Mouse (Mus musculus) heart, embryonic 13.5 days (tissue): ENCODE results near the gene Gfod2. TPM values are rescaled to one million over a fixed set of nuclear protein-coding genes. Genes with fewer than 3 reads are reported as not detected.

Experiments used
- ATAC-seq: fragments of 200-750 bp; cut with Nextera tagmentation; 2 replicates; pipeline ENCODE4 v1.8.0; 2017; ENCODE audit warnings: moderate TSS enrichment; ENCODE audit not compliant: insufficient number of reproducible peaks, low FRiP score, low TSS enrichment; ENCODE audit errors: extremely low read depth
- H3K27ac ChIP-seq: fragments of 300-500 bp; sonication (generic); replicated peaks from 2 replicates; pipeline ENCODE4 v1.5.1; 2015; ENCODE audit warnings: moderate library complexity, mild to moderate bottlenecking, inconsistent platforms
- H3K27me3 ChIP-seq: fragments of 300-500 bp; sonication (generic); replicated peaks from 2 replicates; pipeline ENCODE4 v1.6.1; 2015; ENCODE audit warnings: mild to moderate bottlenecking, inconsistent platforms
- H3K36me3 ChIP-seq: fragments of 300-500 bp; sonication (generic); 2 replicates; pipeline ENCODE4 v1.6.1; 2015; ENCODE audit warnings: mild to moderate bottlenecking, inconsistent platforms
- H3K4me1 ChIP-seq: fragments of 300-500 bp; sonication (generic); 2 replicates; pipeline ENCODE4 v1.6.1; 2015; ENCODE audit warnings: inconsistent platforms
- H3K4me2 ChIP-seq: fragments of 300-500 bp; sonication (generic); 2 replicates; pipeline ENCODE4 v1.6.1; 2015; ENCODE audit warnings: inconsistent platforms, mild to moderate bottlenecking, moderate library complexity
- H3K4me3 ChIP-seq: fragments of 300-500 bp; sonication (generic); 2 replicates; pipeline ENCODE4 v1.5.1; 2015; ENCODE audit warnings: moderate library complexity, mild to moderate bottlenecking, inconsistent platforms
- H3K9ac ChIP-seq: fragments of 300-500 bp; sonication (generic); 2 replicates; pipeline ENCODE4 v1.6.1; 2015; ENCODE audit warnings: inconsistent platforms, mild to moderate bottlenecking, moderate library complexity
- H3K9me3 ChIP-seq: fragments of 300-500 bp; sonication (generic); 2 replicates; pipeline ENCODE4 v1.6.1; 2016; ENCODE audit warnings: inconsistent platforms
- WGBS: fragments of 180-500 bp; shearing (Covaris S2); methylation state at CpG from one replicate; pipeline ENCODE4 v1.1.7; 2015; ENCODE audit warnings: mixed read lengths; 5-methylcytosine and 5-hydroxymethylcytosine counted together
- polyA plus RNA-seq: library from polyadenylated mRNA; unstranded; fragments of >200 nt; fragmentation: Nextera tagmentation; extraction: Ambion mirVana; gene quantifications from 2 replicates; pipeline ENCODE4 v1.2.1, GENCODE M21; 2015

Gene Gfod2
- polyA plus RNA-seq, 1 experiment from 2014 or later: 12.1 TPM

DNA sequence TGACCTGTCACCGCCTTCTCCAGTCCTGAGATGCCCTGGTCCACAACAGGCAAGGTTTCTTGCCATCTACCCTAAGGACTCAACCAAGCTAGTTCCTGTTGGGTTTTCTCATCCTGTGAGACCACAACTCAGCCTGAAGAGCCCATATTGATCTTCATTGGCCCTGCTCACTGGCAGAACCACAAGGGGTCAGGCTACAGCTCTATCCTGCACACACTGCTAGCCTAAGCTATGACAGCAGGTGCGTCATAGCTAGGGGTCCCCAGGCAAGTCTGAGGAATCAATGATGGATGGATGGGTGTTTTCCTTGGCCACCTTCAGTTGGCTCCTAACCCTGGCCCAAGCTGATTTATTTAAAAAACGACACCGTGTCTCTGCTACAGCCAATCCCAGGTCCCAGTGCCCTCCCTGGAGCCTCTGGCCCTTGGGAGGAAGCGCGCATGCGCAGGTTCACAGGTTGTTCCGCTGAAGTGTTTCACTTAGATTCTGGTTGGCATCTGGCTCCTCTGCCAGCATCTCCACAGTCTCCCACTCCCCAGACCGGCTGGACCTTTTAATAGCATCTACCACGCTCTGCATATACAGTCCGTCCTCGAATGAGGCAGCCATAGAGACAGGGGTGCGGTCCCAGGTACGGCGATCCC, 42.0 kb downstream of the Gfod2 start:
- Histone ChIP-seq H3K4me2 (no peak overlapping the region), H3K4me3 (no peak overlapping the region), H3K4me1 (no peaks in the 10 kb centered on the region), H3K9ac (no peak overlapping the region), H3K27ac (no peak overlapping the region), H3K9me3 (no peaks in the 10 kb centered on the region), H3K36me3 (peaks cover 11% of the 10 kb centered on the region), H3K27me3 (no peaks in the 10 kb centered on the region)
- ATAC-seq: no peak
- WGBS: 85% methylated on average over 15 of the region's 15 CpGs

DNA sequence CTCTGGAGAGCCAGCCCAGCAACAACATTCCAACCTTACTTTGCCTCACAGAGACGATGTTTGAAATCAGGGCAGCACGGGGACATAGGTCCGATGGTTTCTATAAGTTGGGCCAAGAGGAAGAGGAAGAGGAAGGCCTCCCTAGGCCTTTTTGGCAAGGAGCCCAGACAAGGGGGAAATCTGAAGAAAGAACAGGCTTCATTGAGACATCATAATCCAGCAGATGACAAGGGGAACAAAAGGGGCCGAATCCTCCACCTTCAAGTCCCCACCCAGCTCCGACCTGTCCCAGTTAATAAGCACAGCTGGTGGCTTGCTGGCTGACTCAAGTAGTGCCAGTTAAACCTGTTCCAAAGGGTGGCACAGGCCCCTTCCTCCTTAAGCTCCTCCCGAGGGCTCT, 43.4 kb downstream of the Gfod2 start:
- H3K36me3 ChIP-seq: peaks cover 11% of the 10 kb centered on the region
- no peaks in the 10 kb centered on the region for H3K4me1 ChIP-seq
- ATAC-seq: no peak
- H3K9me3 ChIP-seq: no peaks in the 10 kb centered on the region
- 63% methylated on average over 6 of the region's 6 CpGs for WGBS
- no peak overlapping the region for H3K4me3 ChIP-seq
- no peak overlapping the region for H3K9ac ChIP-seq
- H3K4me2 ChIP-seq: no peak overlapping the region
- H3K27me3 ChIP-seq: no peaks in the 10 kb centered on the region
- H3K27ac ChIP-seq: peak overlapping the region; percentile 57

DNA sequence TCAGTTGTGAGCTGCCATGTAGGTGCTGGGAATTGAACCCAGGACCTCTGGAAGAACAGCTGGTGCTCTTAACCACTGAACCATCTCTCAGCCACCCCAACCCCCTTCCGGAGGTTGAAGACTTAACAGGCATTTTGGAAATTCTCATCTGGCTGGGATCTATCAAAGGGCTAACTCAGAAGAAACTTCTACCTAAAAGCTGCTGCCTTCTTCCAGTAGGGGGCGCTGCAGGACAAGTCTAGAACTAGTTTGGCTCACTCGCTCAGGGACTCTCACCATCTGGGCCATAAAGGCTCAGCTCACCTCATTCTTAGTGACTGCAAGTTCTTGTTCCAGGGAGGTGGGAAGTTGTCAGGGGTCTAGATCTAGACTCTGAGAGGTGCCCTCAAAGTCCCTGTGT, 44.3 kb downstream of the Gfod2 start:
- 6% methylated on average over 3 of the region's 3 CpGs for WGBS

DNA sequence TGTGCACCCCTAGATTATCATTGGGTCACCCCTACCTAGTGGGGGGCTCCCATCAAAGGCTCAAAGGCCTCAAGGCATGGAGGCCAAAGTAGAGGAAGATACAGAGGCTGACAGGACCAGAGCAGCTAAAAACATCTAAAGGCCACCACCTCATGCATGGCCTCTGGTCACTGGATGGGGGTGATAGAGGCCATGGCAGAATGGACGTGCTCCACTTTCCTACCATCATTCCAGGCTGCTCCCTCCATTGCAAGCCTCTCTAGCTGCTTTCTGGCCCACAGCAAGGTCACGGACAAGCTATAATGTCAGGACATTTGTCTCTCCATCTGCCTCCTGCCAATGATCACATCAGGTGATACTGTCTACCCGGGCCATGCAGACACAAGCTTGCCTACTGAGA, 46.2 kb downstream of the Gfod2 start:
- H3K9me3 ChIP-seq: no peaks in the 10 kb centered on the region
- 84% methylated on average over 3 of the region's 3 CpGs for WGBS
- H3K4me2 ChIP-seq: no peak overlapping the region
- H3K4me3 ChIP-seq: no peak overlapping the region
- peaks cover 10% of the 10 kb centered on the region for H3K36me3 ChIP-seq
- ATAC-seq: no peak
- no peaks in the 10 kb centered on the region for H3K27me3 ChIP-seq
- H3K9ac ChIP-seq: no peak overlapping the region
- H3K4me1 ChIP-seq: peaks cover 4% of the 10 kb centered on the region
- no peak overlapping the region for H3K27ac ChIP-seq

More for the DNA sequence above, 44.3 kb downstream of the Gfod2 start:
- no peaks in the 10 kb centered on the region for H3K9me3 ChIP-seq
- H3K4me2 ChIP-seq: no peak overlapping the region
- H3K4me3 ChIP-seq: no peak overlapping the region
- no peaks in the 10 kb centered on the region for H3K4me1 ChIP-seq
- H3K27ac ChIP-seq: no peak overlapping the region
- ATAC-seq: peak; percentile 43; the same call in 1 of the 2 replicates
- H3K36me3 ChIP-seq: peaks cover 11% of the 10 kb centered on the region
- no peaks in the 10 kb centered on the region for H3K27me3 ChIP-seq
- H3K9ac ChIP-seq: no peak overlapping the region

DNA sequence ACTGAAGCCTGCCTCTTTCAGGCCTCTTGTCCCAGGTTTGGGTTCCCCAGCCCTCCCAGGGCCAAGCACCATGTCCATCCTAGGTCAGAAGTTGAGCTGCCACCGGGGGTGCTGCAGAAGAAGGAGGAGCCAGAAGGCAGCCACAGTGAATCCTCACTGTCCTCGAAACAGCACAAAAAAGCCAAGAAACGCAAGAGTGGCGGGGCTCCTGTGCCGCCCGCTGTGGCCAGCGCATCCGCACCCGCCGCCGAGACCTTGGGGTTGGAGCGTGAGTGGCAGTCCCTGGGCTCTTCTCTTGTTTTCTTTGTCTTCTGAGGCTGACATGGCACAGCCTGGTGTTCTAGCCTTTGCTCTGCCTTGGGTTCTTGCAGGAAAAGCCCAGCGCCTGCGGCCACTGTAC, 49.1 kb downstream of the Gfod2 start:
- ATAC-seq: no peak
- Histone ChIP-seq H3K4me2 (no peak overlapping the region), H3K27ac (no peak overlapping the region), H3K4me1 (peaks cover 12% of the 10 kb centered on the region), H3K36me3 (peaks cover under 1% of the 10 kb centered on the region; the same call in 1 of the 2 replicates), H3K9me3 (no peaks in the 10 kb centered on the region), H3K4me3 (no peak overlapping the region), H3K9ac (no peak overlapping the region), H3K27me3 (no peaks in the 10 kb centered on the region)
- 68% methylated on average over 14 of the region's 14 CpGs for WGBS

DNA sequence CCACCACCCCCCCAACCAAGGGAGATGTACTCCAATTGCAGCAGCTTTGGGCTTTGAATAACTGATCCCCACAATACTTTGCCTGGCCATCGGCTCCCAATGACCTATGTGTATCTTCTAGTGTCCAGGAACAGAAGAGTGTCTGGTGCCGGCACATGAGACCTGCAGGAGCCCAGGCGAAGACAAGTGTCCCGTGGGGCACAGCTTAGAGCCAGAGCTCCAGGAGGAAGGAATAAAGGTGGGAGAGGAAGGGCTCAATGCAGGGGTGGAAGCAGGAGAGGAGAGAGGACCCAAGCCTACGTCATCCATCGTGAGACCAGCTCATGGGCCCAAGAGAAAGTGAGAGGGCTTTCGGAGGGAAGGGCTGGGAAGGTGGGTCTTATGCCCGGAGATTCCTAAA, 49.8 kb downstream of the Gfod2 start:
- Histone ChIP-seq H3K36me3 (peaks cover 7% of the 10 kb centered on the region; the same call in 1 of the 2 replicates), H3K27ac (no peak overlapping the region), H3K9me3 (no peaks in the 10 kb centered on the region), H3K4me2 (no peak overlapping the region), H3K9ac (no peak overlapping the region), H3K4me3 (no peak overlapping the region), H3K4me1 (peaks cover 12% of the 10 kb centered on the region), H3K27me3 (no peaks in the 10 kb centered on the region)
- no peak for ATAC-seq
- 87% methylated on average over 8 of the region's 8 CpGs for WGBS

DNA sequence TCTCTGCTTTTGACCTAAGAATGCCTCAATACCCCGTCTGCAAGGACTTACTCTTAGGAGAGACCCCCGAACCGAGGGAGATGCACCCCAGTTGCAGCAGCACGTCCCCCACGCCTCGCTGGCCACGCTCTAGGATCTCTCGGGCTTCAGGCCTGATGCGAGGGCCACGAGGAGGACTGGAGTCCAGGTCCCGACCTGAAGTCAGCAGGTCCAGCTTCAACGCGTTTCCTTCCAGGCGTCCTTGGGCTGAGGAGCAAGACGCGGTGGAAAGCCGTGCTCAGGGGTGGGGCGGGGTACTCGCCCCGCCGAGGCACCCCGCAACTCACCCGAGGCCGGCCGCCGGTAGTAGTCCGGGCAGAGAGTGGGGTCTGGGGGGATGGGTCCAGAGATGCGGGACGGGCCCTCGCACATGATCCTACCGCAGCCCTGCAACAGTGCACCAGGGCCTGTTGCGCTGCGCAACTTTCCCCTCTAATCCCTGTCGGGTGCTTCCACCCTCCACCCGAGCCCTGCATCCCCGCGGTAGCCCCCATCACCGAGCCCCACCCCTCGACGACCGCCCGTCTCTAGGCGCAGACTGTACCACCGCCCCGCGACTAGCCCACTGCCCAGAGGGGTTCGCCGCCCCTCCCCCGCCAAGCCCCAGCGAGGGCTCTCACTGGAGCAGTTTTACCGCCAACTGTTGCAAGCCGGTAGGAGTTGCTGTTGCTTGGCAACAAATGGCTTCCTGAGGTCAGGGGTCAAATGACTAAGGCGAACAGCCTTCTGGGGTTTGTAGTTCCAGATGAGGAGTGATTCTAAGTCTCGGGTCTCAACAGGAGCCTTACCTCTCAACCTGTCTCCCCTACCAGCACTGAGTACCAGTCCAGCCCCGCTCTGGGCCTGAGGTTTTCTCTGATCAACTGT, 50.7 kb downstream of the Gfod2 start, which contains the start of the genes 4933405L10Rik and Enkd1:
TSS of gene 4933405L10Rik (plus strand) at position 158 of the 906 bp plus-strand sequence.
TSS of gene Enkd1 (minus strand) at position 713 of the 906 bp plus-strand sequence.
- WGBS: under 1% methylated on average over 55 of the region's 55 CpGs
- Histone ChIP-seq H3K27ac (no peak within 1 kb of the TSS), H3K4me3 (peak within 1 kb of the TSS; percentile 86), H3K4me2 (peak within 1 kb of the TSS; percentile 99), H3K9me3 (no peaks in the 10 kb centered on the region), H3K36me3 (peaks cover 16% of the 10 kb centered on the region), H3K27me3 (no peaks in the 10 kb centered on the region), H3K9ac (peak within 1 kb of the TSS; percentile 88), H3K4me1 (peaks cover 12% of the 10 kb centered on the region)
- ATAC-seq: peak; percentile 74

DNA sequence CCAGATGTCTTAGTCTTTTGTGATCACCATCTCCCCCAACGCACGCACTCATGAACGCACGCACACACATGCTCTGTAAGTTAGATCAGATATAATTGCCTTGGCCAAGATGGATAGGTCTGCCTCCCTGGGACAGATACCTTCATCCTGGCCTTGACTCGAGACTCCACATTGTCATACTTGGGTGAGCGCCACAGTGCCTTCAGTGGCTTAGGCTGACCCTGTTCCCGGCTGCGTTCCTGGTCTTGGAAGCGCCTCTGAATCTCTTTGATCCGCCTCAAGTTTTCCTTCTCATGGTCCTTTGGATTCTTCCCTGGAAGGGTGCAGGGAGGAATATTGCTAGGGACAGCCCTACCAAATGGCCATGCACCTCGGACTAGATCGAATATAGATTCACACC, 52.0 kb downstream of the Gfod2 start:
- Histone ChIP-seq H3K9me3 (no peaks in the 10 kb centered on the region), H3K27me3 (no peaks in the 10 kb centered on the region), H3K4me3 (no peak overlapping the region), H3K4me1 (peaks cover 24% of the 10 kb centered on the region), H3K27ac (no peak overlapping the region), H3K36me3 (peaks cover 18% of the 10 kb centered on the region), H3K9ac (peak overlapping the region; percentile 88; the same call in 1 of the 2 replicates), H3K4me2 (peak overlapping the region; percentile 99)
- 82% methylated on average over 12 of the region's 12 CpGs for WGBS
- no peak for ATAC-seq

DNA sequence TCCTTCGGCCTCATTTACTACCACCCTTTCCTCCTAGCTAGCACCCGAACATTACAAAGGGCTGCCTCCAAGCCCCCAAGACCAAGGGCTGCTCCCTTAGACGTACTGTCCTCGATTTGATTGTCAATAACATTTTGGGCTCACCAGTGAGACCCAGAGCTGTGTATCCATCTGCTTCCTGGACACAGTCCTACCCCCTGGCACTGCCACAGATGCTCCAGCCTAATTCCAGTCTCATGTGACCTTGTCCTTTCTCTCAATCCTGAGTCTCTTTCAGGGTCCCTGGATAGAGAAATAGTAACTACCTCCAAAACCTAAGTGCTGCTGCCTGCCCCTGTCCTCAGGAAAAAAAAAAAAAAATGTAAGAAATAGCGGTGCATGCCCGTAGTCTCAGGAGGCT, 53.5 kb downstream of the Gfod2 start:
- Histone ChIP-seq H3K27me3 (no peaks in the 10 kb centered on the region), H3K27ac (no peak overlapping the region), H3K9ac (no peak overlapping the region), H3K4me3 (no peak overlapping the region), H3K9me3 (no peaks in the 10 kb centered on the region), H3K4me1 (peaks cover 28% of the 10 kb centered on the region), H3K36me3 (peaks cover 18% of the 10 kb centered on the region), H3K4me2 (no peak overlapping the region)
- WGBS: 85% methylated on average over 6 of the region's 6 CpGs
- ATAC-seq: no peak

DNA sequence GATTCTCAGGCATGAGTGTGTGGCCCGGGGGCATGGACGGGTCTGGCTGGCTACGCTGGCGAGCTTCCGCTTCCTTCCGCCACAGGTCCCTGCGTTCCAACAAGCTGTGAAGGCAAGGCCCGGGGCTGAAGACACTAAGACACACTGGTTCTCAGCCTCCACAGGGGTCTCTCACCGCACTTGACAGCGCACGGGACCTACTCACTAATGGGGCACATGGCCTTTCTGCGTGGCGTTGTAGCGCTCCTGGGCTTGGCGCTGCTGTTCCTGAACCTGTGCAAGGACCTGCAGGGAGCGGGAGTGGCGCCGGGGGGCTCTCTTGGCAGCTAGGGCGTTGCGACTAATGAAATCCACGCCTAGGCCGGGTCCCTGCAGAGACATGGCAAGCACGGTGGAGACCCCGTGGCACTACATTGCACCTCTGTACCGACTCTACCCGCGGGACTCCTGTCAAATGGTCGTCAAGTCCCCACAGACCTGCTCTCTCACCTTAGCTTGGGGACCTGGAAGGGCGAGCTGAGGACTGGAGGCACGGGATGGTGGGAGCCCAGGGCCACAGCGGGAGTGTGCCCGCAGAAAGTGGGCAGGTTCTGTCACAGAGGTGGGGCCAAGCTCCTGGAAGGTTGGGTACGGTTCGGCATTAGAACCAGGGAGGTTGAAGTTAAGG, 54.2 kb downstream of the Gfod2 start:
- H3K27me3 ChIP-seq: no peaks in the 10 kb centered on the region
- H3K4me1 ChIP-seq: peaks cover 34% of the 10 kb centered on the region
- no peak overlapping the region for H3K4me2 ChIP-seq
- 90% methylated on average over 34 of the region's 34 CpGs for WGBS
- no peak overlapping the region for H3K4me3 ChIP-seq
- no peak for ATAC-seq
- H3K27ac ChIP-seq: no peak overlapping the region
- peaks cover 20% of the 10 kb centered on the region for H3K36me3 ChIP-seq
- H3K9me3 ChIP-seq: no peaks in the 10 kb centered on the region
- H3K9ac ChIP-seq: no peak overlapping the region

DNA sequence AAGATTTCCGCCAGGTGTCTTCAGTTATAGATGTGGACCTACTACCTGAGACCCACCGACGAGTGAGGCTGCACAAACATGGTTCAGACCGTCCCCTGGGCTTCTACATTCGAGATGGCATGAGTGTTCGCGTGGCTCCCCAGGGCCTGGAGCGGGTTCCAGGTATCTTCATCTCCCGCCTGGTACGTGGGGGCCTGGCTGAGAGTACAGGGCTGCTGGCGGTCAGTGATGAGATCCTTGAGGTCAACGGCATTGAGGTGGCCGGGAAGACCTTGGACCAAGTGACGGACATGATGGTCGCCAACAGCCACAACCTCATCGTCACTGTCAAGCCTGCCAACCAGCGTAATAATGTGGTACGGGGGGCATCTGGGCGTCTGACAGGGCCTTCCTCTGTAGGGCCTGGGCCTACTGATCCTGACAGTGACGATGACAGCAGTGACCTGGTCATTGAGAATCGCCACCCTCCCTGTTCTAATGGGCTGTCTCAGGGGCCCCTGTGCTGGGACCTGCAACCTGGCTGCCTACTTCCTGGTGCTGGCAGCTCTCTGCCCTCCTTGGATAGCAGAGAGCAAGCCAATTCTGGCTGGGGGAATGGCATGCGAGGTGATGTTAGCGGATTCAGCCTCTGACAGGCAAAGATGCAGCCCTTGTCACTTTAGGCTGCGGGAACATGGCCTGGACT, 55.6 kb downstream of the Gfod2 start:
- WGBS: 90% methylated on average over 24 of the region's 24 CpGs
- Histone ChIP-seq H3K4me3 (no peak overlapping the region), H3K27ac (no peak overlapping the region), H3K36me3 (peaks cover 33% of the 10 kb centered on the region), H3K4me2 (no peak overlapping the region), H3K9me3 (no peaks in the 10 kb centered on the region), H3K27me3 (no peaks in the 10 kb centered on the region), H3K4me1 (peaks cover 34% of the 10 kb centered on the region), H3K9ac (no peak overlapping the region)
- ATAC-seq: no peak
